Mouse (Mus musculus): ENCODE data around the gene Olfr51. TPM values are rescaled to one million over a fixed set of nuclear protein-coding genes. Genes with fewer than 3 reads are reported as not detected.
"Not testable (repeated sequence)": the region's sequence is repeated elsewhere in the genome, so short reads cannot be mapped to it uniquely, and the experiment has no call there.

Olfr51 gene
- total RNA-seq, 2 experiments from 2014 or later: not detected

GRCm38 (mm10) chr11:51035951-51036350 is 32.6 kb downstream of the Olfr51 start:
- DNase-seq: no peak
- TF ChIP-seq CTCF (IDR thresholded peaks at IDR 0.05): no peak
- H3K27ac ChIP-seq: no peak overlapping the region
- no peak overlapping the region for H3K4me3 ChIP-seq
- intact Hi-C loops (cut with DNase I): no loop called here

- intact Hi-C loops (cut with DNase I): loop anchor here (1.0 kb wide), 1 partner anchor 33 kb away; no protein-coding TSS in a partner anchor
- H3K27ac ChIP-seq, H3K4me3 ChIP-seq, DNase-seq: not testable (repeated sequence)
Measured at GRCm38 (mm10) chr11:51044776-51045175, 41.4 kb downstream of the Olfr51 start.

- DNase-seq; H3K27ac ChIP-seq; H3K4me3 ChIP-seq; intact Hi-C loops (cut with DNase I): not testable (repeated sequence)
Measured at GRCm38 (mm10) chr11:51047809-51048208, 44.4 kb downstream of the Olfr51 start, which contains the start of gene Olfr1375. Gene Olfr1375 (plus strand): TSS chr11:51048109.

- DNase-seq: no peak
- Histone ChIP-seq H3K4me3 (no peak overlapping the region), H3K27ac (no peak overlapping the region)
- no peak for TF ChIP-seq CTCF (IDR thresholded peaks at IDR 0.05)
- intact Hi-C loops (cut with DNase I): no loop called here
Measured at GRCm38 (mm10) chr11:51051678-51052077, 48.3 kb downstream of the Olfr51 start.

GRCm38 (mm10) chr11:51053230-51053629 is 49.8 kb downstream of the Olfr51 start:
- Histone ChIP-seq H3K4me3 (no peak overlapping the region), H3K27ac (no peak overlapping the region)
- peak; percentile 8; the same call in 1 of the 2 replicates for TF ChIP-seq CTCF (IDR thresholded peaks at IDR 0.05)
- DNase-seq: no peak
- intact Hi-C loops (cut with DNase I): no loop called here

GRCm38 (mm10) chr11:51059151-51059571 is 55.8 kb downstream of the Olfr51 start, which contains the start of gene Zfp354a:
Gene Zfp354a (plus strand): TSS chr11:51059257.
- intact Hi-C loops (cut with DNase I): loop anchor here (1.0 to 5.0 kb wide), 2 partner anchors 128 to 232 kb away; partner anchors contain the start of genes Zfp354b and Zfp354c
- peak within 1 kb of the TSS; percentile 91 for H3K4me3 ChIP-seq
- TF ChIP-seq CTCF (IDR thresholded peaks at IDR 0.05): peak; percentile 5; the same call in 1 of the 2 replicates
- H3K27ac ChIP-seq: peak within 1 kb of the TSS; percentile 86
- peak; percentile 84 for DNase-seq

Other genes starting within 250 kb of the Olfr51 start
- gene Zfp354c, start 175.9 kb upstream of the Olfr51 start, total RNA-seq (2021): 1 to 10 TPM; 3.6 to 4.5 TPM
- 1 to 10 TPM; 1.6 to 2.6 TPM for gene Zfp879, start 162.0 kb upstream of the Olfr51 start, total RNA-seq (2021)
- gene Grm6, start 152.9 kb upstream of the Olfr51 start, total RNA-seq (2021): not detected
- 1 to 10 TPM; 1.9 to 3.2 TPM for gene Zfp454, start 115.9 kb upstream of the Olfr51 start, total RNA-seq (2021)
- 1 to 10 TPM; 4.4 to 5.5 TPM for gene Zfp2, start 87.4 kb upstream of the Olfr51 start, total RNA-seq (2021)
- gene Zfp354b, start 72.0 kb upstream of the Olfr51 start, total RNA-seq (2021): 1 to 10 TPM; 1.9 to 2.4 TPM
- not detected for gene 4933414I15Rik, start 59.8 kb upstream of the Olfr51 start, total RNA-seq (2021)
- gene Prop1, start 49.8 kb upstream of the Olfr51 start, total RNA-seq (2021): not detected
- not detected for gene Olfr1378, start 37.1 kb upstream of the Olfr51 start, total RNA-seq (2021)
- not detected for gene Olfr1377, start 21.6 kb upstream of the Olfr51 start, total RNA-seq (2021)
- gene Olfr54, start 10.6 kb downstream of the Olfr51 start, total RNA-seq (2021): not detected
- gene Olfr1375, start 44.5 kb downstream of the Olfr51 start, total RNA-seq (2021): not detected
- 1 to 10 TPM; 4.2 to 4.5 TPM for gene Zfp354a, start 55.7 kb downstream of the Olfr51 start, total RNA-seq (2021)
- not detected for gene Gm12569, start 216.9 kb downstream of the Olfr51 start, total RNA-seq (2021)